Mouse (Mus musculus): ENCODE results near the gene Stk32c. TPM values are rescaled to one million over a fixed set of nuclear protein-coding genes. Genes with fewer than 3 reads are reported as not detected.

Stk32c gene
- polyA plus RNA-seq, 1 experiment: 5.1 TPM

GRCm38 (mm10) chr7:139186436-139186835 is 26.7 kb downstream of the Stk32c start:
- no peaks in the 10 kb centered on the region; the same call in 1 of the 2 replicates for H3K27me3 ChIP-seq (ENCODE audit: control insufficient read depth, insufficient read depth, low read length)
- H3K4me1 ChIP-seq (ENCODE audit: control insufficient read depth, insufficient read depth, low read length): peaks cover 9% of the 10 kb centered on the region
- no peak for TF ChIP-seq CTCF (IDR thresholded peaks at IDR 0.05; ENCODE audit: control insufficient read depth, insufficient read depth, insufficient replicate concordance, low read depth, low read length)
- TF ChIP-seq POLR2A (IDR thresholded peaks at IDR 0.05; ENCODE audit: control insufficient read depth, low read depth, low read length): no peak
- no peaks in the 10 kb centered on the region for H3K36me3 ChIP-seq (ENCODE audit: control insufficient read depth, insufficient read depth, low read length)
- H3K27ac ChIP-seq (ENCODE audit: control insufficient read depth, insufficient read depth, low read depth, low read length): no peak overlapping the region
- H3K4me3 ChIP-seq (ENCODE audit: control insufficient read depth, low read depth, low read length): no peak overlapping the region

GRCm38 (mm10) chr7:139185971-139186370 is 27.1 kb downstream of the Stk32c start:
- Histone ChIP-seq H3K27me3 (ENCODE audit: control insufficient read depth, insufficient read depth, low read length) (no peaks in the 10 kb centered on the region; the same call in 1 of the 2 replicates), H3K36me3 (ENCODE audit: control insufficient read depth, insufficient read depth, low read length) (no peaks in the 10 kb centered on the region), H3K27ac (ENCODE audit: control insufficient read depth, insufficient read depth, low read depth, low read length) (no peak overlapping the region), H3K4me3 (ENCODE audit: control insufficient read depth, low read depth, low read length) (no peak overlapping the region), H3K4me1 (ENCODE audit: control insufficient read depth, insufficient read depth, low read length) (peaks cover 9% of the 10 kb centered on the region)
- TF ChIP-seq CTCF (IDR thresholded peaks at IDR 0.05; ENCODE audit: control insufficient read depth, insufficient read depth, insufficient replicate concordance, low read depth, low read length): no peak

GRCm38 (mm10) chr7:139184846-139185245 is 28.3 kb downstream of the Stk32c start:
- Histone ChIP-seq H3K36me3 (ENCODE audit: control insufficient read depth, insufficient read depth, low read length) (no peaks in the 10 kb centered on the region), H3K4me1 (ENCODE audit: control insufficient read depth, insufficient read depth, low read length) (peaks cover 9% of the 10 kb centered on the region), H3K4me3 (ENCODE audit: control insufficient read depth, low read depth, low read length) (no peak overlapping the region), H3K27me3 (ENCODE audit: control insufficient read depth, insufficient read depth, low read length) (no peaks in the 10 kb centered on the region; the same call in 1 of the 2 replicates), H3K27ac (ENCODE audit: control insufficient read depth, insufficient read depth, low read depth, low read length) (no peak overlapping the region)
- TF ChIP-seq POLR2A (IDR thresholded peaks at IDR 0.05; ENCODE audit: control insufficient read depth, low read depth, low read length): no peak

GRCm38 (mm10) chr7:139184396-139184795 is 28.7 kb downstream of the Stk32c start:
- H3K27me3 ChIP-seq (ENCODE audit: control insufficient read depth, insufficient read depth, low read length): no peaks in the 10 kb centered on the region; the same call in 1 of the 2 replicates
- H3K4me1 ChIP-seq (ENCODE audit: control insufficient read depth, insufficient read depth, low read length): peaks cover 9% of the 10 kb centered on the region
- H3K36me3 ChIP-seq (ENCODE audit: control insufficient read depth, insufficient read depth, low read length): no peaks in the 10 kb centered on the region
- TF ChIP-seq POLR2A (IDR thresholded peaks at IDR 0.05; ENCODE audit: control insufficient read depth, low read depth, low read length): no peak
- TF ChIP-seq CTCF (IDR thresholded peaks at IDR 0.05; ENCODE audit: control insufficient read depth, insufficient read depth, insufficient replicate concordance, low read depth, low read length): no peak
- no peak overlapping the region for H3K27ac ChIP-seq (ENCODE audit: control insufficient read depth, insufficient read depth, low read depth, low read length)
- no peak overlapping the region for H3K4me3 ChIP-seq (ENCODE audit: control insufficient read depth, low read depth, low read length)

- no peak overlapping the region for H3K27ac ChIP-seq (ENCODE audit: control insufficient read depth, insufficient read depth, low read depth, low read length)
- no peaks in the 10 kb centered on the region for H3K4me1 ChIP-seq (ENCODE audit: control insufficient read depth, insufficient read depth, low read length)
- no peaks in the 10 kb centered on the region for H3K27me3 ChIP-seq (ENCODE audit: control insufficient read depth, insufficient read depth, low read length)
- no peak overlapping the region for H3K4me3 ChIP-seq (ENCODE audit: control insufficient read depth, low read depth, low read length)
- TF ChIP-seq POLR2A (IDR thresholded peaks at IDR 0.05; ENCODE audit: control insufficient read depth, low read depth, low read length) (no peak), CTCF (IDR thresholded peaks at IDR 0.05; ENCODE audit: control insufficient read depth, insufficient read depth, insufficient replicate concordance, low read depth, low read length) (no peak)
- no peaks in the 10 kb centered on the region for H3K36me3 ChIP-seq (ENCODE audit: control insufficient read depth, insufficient read depth, low read length)
These were observed 33.0 kb downstream of the Stk32c start for GRCm38 (mm10) chr7:139180058-139180457.

GRCm38 (mm10) chr7:139179299-139179698 is 33.8 kb downstream of the Stk32c start:
- Histone ChIP-seq H3K27me3 (ENCODE audit: control insufficient read depth, insufficient read depth, low read length) (no peaks in the 10 kb centered on the region), H3K4me3 (ENCODE audit: control insufficient read depth, low read depth, low read length) (no peak overlapping the region), H3K4me1 (ENCODE audit: control insufficient read depth, insufficient read depth, low read length) (no peaks in the 10 kb centered on the region), H3K27ac (ENCODE audit: control insufficient read depth, insufficient read depth, low read depth, low read length) (no peak overlapping the region), H3K36me3 (ENCODE audit: control insufficient read depth, insufficient read depth, low read length) (no peaks in the 10 kb centered on the region)
- TF ChIP-seq POLR2A (IDR thresholded peaks at IDR 0.05; ENCODE audit: control insufficient read depth, low read depth, low read length): no peak
- TF ChIP-seq CTCF (IDR thresholded peaks at IDR 0.05; ENCODE audit: control insufficient read depth, insufficient read depth, insufficient replicate concordance, low read depth, low read length): no peak

GRCm38 (mm10) chr7:139169143-139169542 is 44.0 kb downstream of the Stk32c start:
- no peaks in the 10 kb centered on the region for H3K27me3 ChIP-seq (ENCODE audit: control insufficient read depth, insufficient read depth, low read length)
- no peaks in the 10 kb centered on the region for H3K36me3 ChIP-seq (ENCODE audit: control insufficient read depth, insufficient read depth, low read length)
- no peak overlapping the region for H3K27ac ChIP-seq (ENCODE audit: control insufficient read depth, insufficient read depth, low read depth, low read length)
- H3K4me3 ChIP-seq (ENCODE audit: control insufficient read depth, low read depth, low read length): no peak overlapping the region
- no peaks in the 10 kb centered on the region for H3K4me1 ChIP-seq (ENCODE audit: control insufficient read depth, insufficient read depth, low read length)
- TF ChIP-seq POLR2A (IDR thresholded peaks at IDR 0.05; ENCODE audit: control insufficient read depth, low read depth, low read length) (no peak), CTCF (IDR thresholded peaks at IDR 0.05; ENCODE audit: control insufficient read depth, insufficient read depth, insufficient replicate concordance, low read depth, low read length) (no peak)

- Histone ChIP-seq H3K27ac (ENCODE audit: control insufficient read depth, insufficient read depth, low read depth, low read length) (no peak overlapping the region), H3K27me3 (ENCODE audit: control insufficient read depth, insufficient read depth, low read length) (no peaks in the 10 kb centered on the region), H3K4me3 (ENCODE audit: control insufficient read depth, low read depth, low read length) (no peak overlapping the region), H3K4me1 (ENCODE audit: control insufficient read depth, insufficient read depth, low read length) (no peaks in the 10 kb centered on the region), H3K36me3 (ENCODE audit: control insufficient read depth, insufficient read depth, low read length) (no peaks in the 10 kb centered on the region)
- TF ChIP-seq CTCF (IDR thresholded peaks at IDR 0.05; ENCODE audit: control insufficient read depth, insufficient read depth, insufficient replicate concordance, low read depth, low read length) (no peak), POLR2A (IDR thresholded peaks at IDR 0.05; ENCODE audit: control insufficient read depth, low read depth, low read length) (no peak)
These were observed 48.7 kb downstream of the Stk32c start for GRCm38 (mm10) chr7:139164410-139164809.
